Comparison of ENCODE assay signal across 9 mouse cellular contexts in the genomic region with DNA sequence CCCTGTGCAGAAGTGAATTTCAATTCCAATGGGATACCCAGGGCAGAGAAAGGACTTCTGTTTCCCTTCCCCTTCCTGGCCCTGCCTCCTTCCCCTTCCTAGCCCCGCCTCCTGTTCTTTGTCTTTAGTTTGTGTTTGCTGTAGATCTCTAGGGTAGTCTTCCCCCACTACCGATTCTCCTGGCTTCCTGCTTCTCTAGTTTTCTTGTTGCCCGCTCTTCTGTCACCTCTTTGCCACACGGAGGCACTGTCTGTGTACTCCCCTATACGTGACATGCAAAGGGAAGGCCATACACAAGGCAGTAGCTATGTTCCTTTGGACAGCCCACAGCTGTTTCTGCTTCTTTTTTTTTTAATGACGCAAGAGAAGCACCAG.
A peak's percentile ranks its signal among the peaks of the same experiment; 100 is the strongest.
DNase-seq lines count a peak whose midpoint lies in the region; ATAC-seq and TF ChIP-seq lines count a peak whose summit lies in the region.
"Had no signal": no experiment of that assay in that cellular context is flagged by ENCODE, and none has a peak within 500 bp of the region (broad histone marks: within the 10 kb centered on the region; RNA-seq: fewer than 3 reads in every experiment).

No protein-coding gene starts in this region.

- 0 out of 2 replicates have a peak, but pooled peaks cover 2% of the 10 kb centered on the region for H3K9me3 ChIP-seq in heart, embryonic 11.5 days (replicated peaks; ENCODE audit: control insufficient read depth, low read length)
- no peaks in the 10 kb centered on the region for H3K9me3 ChIP-seq in midbrain, postnatal 0 days (ENCODE audit: low read length)

- H3K36me3 ChIP-seq in heart, embryonic 11.5 days (ENCODE audit: control insufficient read depth, insufficient read depth, low read length): peaks cover 9% of the 10 kb centered on the region
- no peaks in the 10 kb centered on the region; the same call in 1 of the 2 replicates for H3K36me3 ChIP-seq in midbrain, postnatal 0 days (ENCODE audit: insufficient read depth, low read length)

- H3K4me2 ChIP-seq in heart, embryonic 11.5 days: no peak overlapping the region; the same call in 1 of the 2 replicates
- H3K4me2 ChIP-seq in midbrain, postnatal 0 days (ENCODE audit: low read depth, low read length, poor library complexity, severe bottlenecking): no peak overlapping the region
- H3K4me2 ChIP-seq: limb, embryonic 13.5 days had no signal

- peak; percentile 39 for TF ChIP-seq CTCF in midbrain, postnatal 0 days (IDR thresholded peaks at IDR 0.05)

- H3K27me3 ChIP-seq in heart, embryonic 11.5 days (ENCODE audit: control insufficient read depth, insufficient read depth, low read length): no peaks in the 10 kb centered on the region
- H3K27me3 ChIP-seq in midbrain, postnatal 0 days (ENCODE audit: insufficient read depth, low read length): no peaks in the 10 kb centered on the region
- H3K27me3 ChIP-seq: limb, embryonic 13.5 days had no signal

- no peak overlapping the region for H3K4me3 ChIP-seq in heart, embryonic 11.5 days (ENCODE audit: low read depth, low read length)
- H3K4me3 ChIP-seq in midbrain, postnatal 0 days (ENCODE audit: low read depth, low read length): no peak overlapping the region
- H3K4me3 ChIP-seq: limb, embryonic 13.5 days had no signal

- H3K9ac ChIP-seq in heart, embryonic 11.5 days (ENCODE audit: low read depth, low read length): no peak overlapping the region
- no peak overlapping the region for H3K9ac ChIP-seq in midbrain, postnatal 0 days (replicated peaks; ENCODE audit: low read length, poor library complexity, severe bottlenecking)
- H3K9ac ChIP-seq: limb, embryonic 13.5 days had no signal

- H3K4me1 ChIP-seq in heart, embryonic 11.5 days (ENCODE audit: control insufficient read depth, insufficient read depth, low read length): peaks cover 4% of the 10 kb centered on the region; the same call in 1 of the 2 replicates
- no peaks in the 10 kb centered on the region for H3K4me1 ChIP-seq in midbrain, postnatal 0 days (ENCODE audit: insufficient read depth, low read length)

- DNase-seq in kidney, adult 9 months: peak; percentile 32
- no peak for DNase-seq in kidney, adult 8-10 months
- peak; percentile 34 for DNase-seq in kidney, postnatal 10 days
- peak; percentile 17 for DNase-seq in midbrain, postnatal 0 days (ENCODE audit: low spot score)
- no peak for DNase-seq in layer of hippocampus, adult 18-20 months (ENCODE audit: low spot score in 2 of 2)
- no peak for DNase-seq in urinary bladder, postnatal 14 days (ENCODE audit: low spot score)
- DNase-seq in c-Kit-positive CD71-positive TER-119-positive erythroid progenitor cells, embryonic 14.5 days (ENCODE audit: low spot score): no peak

- peak overlapping the region; percentile 68 for H3K27ac ChIP-seq in heart, embryonic 11.5 days (ENCODE audit: low read depth, low read length)
- no peak overlapping the region for H3K27ac ChIP-seq in midbrain, postnatal 0 days (ENCODE audit: low read depth, low read length)
- H3K27ac ChIP-seq: limb, embryonic 13.5 days had no signal

- 23% methylated on average over 6 of the region's 6 CpGs for WGBS in heart, embryonic 11.5 days (ENCODE audit: insufficient replicate concordance)
- WGBS in midbrain, postnatal 0 days: 77% methylated on average over 6 of the region's 6 CpGs

- ATAC-seq in heart, embryonic 11.5 days (replicated peaks; ENCODE audit: insufficient number of reproducible peaks, low FRiP score, low TSS enrichment): peak; percentile 37
- ATAC-seq in midbrain, postnatal 0 days (ENCODE audit: low FRiP score): no peak

Comparison
In these comparisons a context has a peak if more than half of its experiments do, and no peak if none do; other contexts are left out.
1. DNase-seq: peak in kidney, adult 9 months (single experiment), kidney, postnatal 10 days (single experiment) and midbrain, postnatal 0 days (single experiment); none in kidney, adult 8-10 months (0 of 2), layer of hippocampus, adult 18-20 months (0 of 2), urinary bladder, postnatal 14 days (single experiment) and c-Kit-positive CD71-positive TER-119-positive erythroid progenitor cells, embryonic 14.5 days (single experiment).